Mouse (Mus musculus): Measurements from ENCODE around the gene Rpgrip1l. TPM values are rescaled to one million over a fixed set of nuclear protein-coding genes. Genes with fewer than 3 reads are reported as not detected.
A peak's percentile ranks its signal among the peaks of the same experiment; 100 is the strongest.

Gene Rpgrip1l
- total and polyA plus RNA-seq, 2 experiments from 2014 or later: 3.6 to 4.7 TPM

DNA sequence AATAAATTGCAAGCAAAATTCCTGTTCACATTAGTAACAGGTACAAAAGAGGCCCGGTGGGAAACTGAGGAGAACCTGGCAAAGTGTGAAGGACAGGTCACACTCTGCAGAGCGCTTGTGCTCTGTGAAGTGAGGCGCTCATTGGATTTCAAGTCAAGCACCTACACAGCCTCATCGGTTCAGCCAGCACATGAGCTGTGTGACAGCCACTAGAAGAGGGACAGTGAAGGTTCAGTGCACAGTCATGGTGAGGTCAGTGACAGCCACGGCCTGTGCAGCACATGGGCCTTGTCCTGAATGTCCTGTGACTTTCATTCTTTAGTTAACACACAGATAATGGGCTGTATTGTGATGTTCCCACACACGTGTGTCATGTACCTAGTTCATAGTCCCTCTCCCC lies 107.2 kb downstream of the Rpgrip1l start:
- WGBS: 47% methylated on average over 6 of the region's 6 CpGs
- H3K9ac ChIP-seq (replicated peaks; ENCODE audit: low read depth, low read length): no peak overlapping the region
- ATAC-seq (ENCODE audit: insufficient read depth, low read depth) (no peak), DNase-seq (ENCODE audit: low spot score) (no peak)
- no peaks in the 10 kb centered on the region for H3K27me3 ChIP-seq (ENCODE audit: control insufficient read depth, insufficient read depth, low read length)
- H3K27ac ChIP-seq (ENCODE audit: low read depth): no peak overlapping the region
- H3K36me3 ChIP-seq (replicated peaks; ENCODE audit: control insufficient read depth, insufficient read depth, low read length): no peaks in the 10 kb centered on the region
- H3K4me2 ChIP-seq (ENCODE audit: low read depth, low read length): no peak overlapping the region
- H3K4me1 ChIP-seq (ENCODE audit: control insufficient read depth, insufficient read depth): no peaks in the 10 kb centered on the region
- no peak for TF ChIP-seq CTCF (IDR thresholded peaks at IDR 0.05; ENCODE audit: low read depth)
- no peak for TF ChIP-seq EP300 (IDR thresholded peaks at IDR 0.05; ENCODE audit: low read depth)
- no peak overlapping the region for H3K4me3 ChIP-seq (ENCODE audit: low read depth, low read length)
- H3K9me3 ChIP-seq (replicated peaks; ENCODE audit: control insufficient read depth, low read length): no peaks in the 10 kb centered on the region

DNA sequence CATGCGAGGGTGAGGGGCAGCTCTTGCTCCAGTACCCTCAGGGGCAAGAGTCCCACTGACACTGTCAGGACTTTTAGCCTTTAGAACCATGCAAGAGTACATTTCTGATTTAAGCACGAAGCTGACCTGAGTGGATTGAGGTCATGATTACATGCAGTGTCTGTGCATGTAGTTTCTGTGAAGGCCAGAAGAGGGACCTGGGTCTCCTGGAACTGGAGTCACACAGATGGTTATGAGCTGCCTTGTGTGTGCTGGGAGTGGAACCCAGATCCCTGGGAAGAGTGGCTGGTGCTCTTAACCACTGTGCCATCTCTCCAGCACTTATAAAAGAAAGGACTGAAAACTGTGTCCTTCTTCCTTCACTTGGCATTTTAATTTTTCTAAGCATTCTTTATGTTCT lies 111.9 kb downstream of the Rpgrip1l start:
- Histone ChIP-seq H3K9me3 (replicated peaks; ENCODE audit: control insufficient read depth, low read length) (no peaks in the 10 kb centered on the region), H3K27ac (ENCODE audit: low read depth) (no peak overlapping the region), H3K4me3 (ENCODE audit: low read depth, low read length) (no peak overlapping the region), H3K36me3 (replicated peaks; ENCODE audit: control insufficient read depth, insufficient read depth, low read length) (no peaks in the 10 kb centered on the region), H3K27me3 (ENCODE audit: control insufficient read depth, insufficient read depth, low read length) (no peaks in the 10 kb centered on the region), H3K9ac (replicated peaks; ENCODE audit: low read depth, low read length) (no peak overlapping the region), H3K4me2 (ENCODE audit: low read depth, low read length) (no peak overlapping the region), H3K4me1 (ENCODE audit: control insufficient read depth, insufficient read depth) (peaks cover 4% of the 10 kb centered on the region; the same call in 1 of the 2 replicates)
- WGBS: 76% methylated on average over 2 of the region's 2 CpGs
- ATAC-seq (ENCODE audit: insufficient read depth, low read depth): no peak
- DNase-seq (ENCODE audit: low spot score): no peak
- TF ChIP-seq CTCF (IDR thresholded peaks at IDR 0.05; ENCODE audit: low read depth) (no peak), EP300 (IDR thresholded peaks at IDR 0.05; ENCODE audit: low read depth) (no peak)

DNA sequence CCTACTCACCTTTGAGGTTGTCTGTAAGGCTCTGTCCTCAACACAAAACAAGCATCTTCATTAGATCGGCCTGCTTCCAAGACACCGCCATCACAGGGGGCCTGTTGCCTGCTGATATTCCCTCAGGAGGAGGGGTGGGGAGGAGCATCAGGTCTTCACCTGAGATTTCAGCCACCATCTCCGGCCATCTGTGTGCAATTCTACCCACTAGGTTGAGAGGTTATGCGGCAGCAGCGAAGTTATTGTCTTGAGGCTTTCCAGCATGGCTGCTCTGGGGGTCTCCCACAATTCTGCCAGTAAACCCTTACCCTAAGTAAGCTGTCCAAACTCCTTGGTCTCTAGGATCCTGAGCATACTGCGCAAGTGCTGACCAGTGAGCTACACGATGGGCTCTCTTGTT lies 113.2 kb downstream of the Rpgrip1l start, which contains the start of gene Aktip:
Aktip (minus strand) TSS at position 101 of the 400 bp plus-strand sequence.
- Histone ChIP-seq H3K4me2 (ENCODE audit: low read depth, low read length) (no peak within 1 kb of the TSS), H3K27ac (ENCODE audit: low read depth) (no peak within 1 kb of the TSS), H3K27me3 (ENCODE audit: control insufficient read depth, insufficient read depth, low read length) (0 out of 2 replicates have a peak, but pooled peaks cover under 1% of the 10 kb centered on the region), H3K4me1 (ENCODE audit: control insufficient read depth, insufficient read depth) (peaks cover 4% of the 10 kb centered on the region; the same call in 1 of the 2 replicates), H3K9ac (replicated peaks; ENCODE audit: low read depth, low read length) (no peak within 1 kb of the TSS), H3K36me3 (replicated peaks; ENCODE audit: control insufficient read depth, insufficient read depth, low read length) (no peaks in the 10 kb centered on the region), H3K9me3 (replicated peaks; ENCODE audit: control insufficient read depth, low read length) (no peaks in the 10 kb centered on the region), H3K4me3 (ENCODE audit: low read depth, low read length) (no peak within 1 kb of the TSS)
- 92% methylated on average over 7 of the region's 7 CpGs for WGBS
- TF ChIP-seq CTCF (IDR thresholded peaks at IDR 0.05; ENCODE audit: low read depth): no peak
- no peak for TF ChIP-seq EP300 (IDR thresholded peaks at IDR 0.05; ENCODE audit: low read depth)
- DNase-seq (ENCODE audit: low spot score): no peak
- no peak for ATAC-seq (ENCODE audit: insufficient read depth, low read depth)

DNA sequence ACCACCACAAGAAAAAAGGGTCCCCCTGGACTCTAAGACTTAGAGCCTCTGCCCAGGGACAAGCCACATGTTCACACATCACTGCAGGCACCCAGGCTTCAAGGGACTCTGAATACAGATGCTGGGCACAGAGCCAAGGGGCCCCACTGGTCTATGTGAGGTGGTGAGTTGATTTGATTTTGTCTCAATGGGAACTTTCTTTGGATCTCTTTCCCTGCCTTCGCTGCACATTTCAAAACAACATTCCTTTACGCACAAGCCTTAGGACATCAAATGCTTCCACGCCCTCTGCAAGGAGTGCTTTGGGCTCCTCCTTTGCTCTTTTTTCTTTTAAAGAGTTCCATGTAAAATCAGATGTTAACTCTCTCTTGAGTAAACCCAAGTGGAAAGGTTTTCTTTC lies 115.0 kb downstream of the Rpgrip1l start:
- Histone ChIP-seq H3K4me2 (ENCODE audit: low read depth, low read length) (no peak overlapping the region), H3K27me3 (ENCODE audit: control insufficient read depth, insufficient read depth, low read length) (0 out of 2 replicates have a peak, but pooled peaks cover 4% of the 10 kb centered on the region), H3K4me1 (ENCODE audit: control insufficient read depth, insufficient read depth) (peaks cover 4% of the 10 kb centered on the region; the same call in 1 of the 2 replicates), H3K9ac (replicated peaks; ENCODE audit: low read depth, low read length) (no peak overlapping the region), H3K27ac (ENCODE audit: low read depth) (no peak overlapping the region), H3K9me3 (replicated peaks; ENCODE audit: control insufficient read depth, low read length) (no peaks in the 10 kb centered on the region), H3K36me3 (replicated peaks; ENCODE audit: control insufficient read depth, insufficient read depth, low read length) (no peaks in the 10 kb centered on the region), H3K4me3 (ENCODE audit: low read depth, low read length) (no peak overlapping the region)
- ATAC-seq (ENCODE audit: insufficient read depth, low read depth) (no peak), DNase-seq (ENCODE audit: low spot score) (no peak)
- WGBS: 42% methylated on average over 3 of the region's 3 CpGs
- TF ChIP-seq EP300 (IDR thresholded peaks at IDR 0.05; ENCODE audit: low read depth) (no peak), CTCF (IDR thresholded peaks at IDR 0.05; ENCODE audit: low read depth) (no peak)

DNA sequence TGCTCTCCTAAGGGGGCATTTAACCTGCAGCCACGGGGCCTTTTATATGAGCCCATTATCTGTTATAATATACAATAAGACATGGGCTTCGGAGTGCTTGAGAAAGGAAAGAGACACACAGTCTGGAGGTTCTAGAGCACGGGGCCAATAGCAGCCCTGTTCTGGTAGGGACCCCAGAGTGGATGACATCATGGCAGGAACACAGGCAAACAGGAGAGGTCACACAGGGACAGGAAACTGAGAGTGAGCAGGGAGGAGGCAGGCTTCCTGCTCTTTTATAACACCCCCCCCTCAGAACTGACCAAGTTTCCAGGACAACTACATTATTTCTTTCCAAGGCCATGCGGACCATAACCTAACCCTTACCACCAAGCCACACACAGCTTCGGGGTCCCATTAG lies 115.8 kb downstream of the Rpgrip1l start:
- Histone ChIP-seq H3K4me2 (ENCODE audit: low read depth, low read length) (no peak overlapping the region), H3K4me1 (ENCODE audit: control insufficient read depth, insufficient read depth) (peaks cover 4% of the 10 kb centered on the region; the same call in 1 of the 2 replicates), H3K27ac (ENCODE audit: low read depth) (no peak overlapping the region), H3K4me3 (ENCODE audit: low read depth, low read length) (no peak overlapping the region), H3K9me3 (replicated peaks; ENCODE audit: control insufficient read depth, low read length) (no peaks in the 10 kb centered on the region), H3K27me3 (ENCODE audit: control insufficient read depth, insufficient read depth, low read length) (0 out of 2 replicates have a peak, but pooled peaks cover 4% of the 10 kb centered on the region), H3K9ac (replicated peaks; ENCODE audit: low read depth, low read length) (no peak overlapping the region), H3K36me3 (replicated peaks; ENCODE audit: control insufficient read depth, insufficient read depth, low read length) (no peaks in the 10 kb centered on the region)
- DNase-seq (ENCODE audit: low spot score) (peak; percentile 9), ATAC-seq (ENCODE audit: insufficient read depth, low read depth) (peak; percentile 62)
- TF ChIP-seq CTCF (IDR thresholded peaks at IDR 0.05; ENCODE audit: low read depth): no peak
- TF ChIP-seq EP300 (IDR thresholded peaks at IDR 0.05; ENCODE audit: low read depth): no peak
- WGBS: 62% methylated on average over 5 of the region's 5 CpGs

DNA sequence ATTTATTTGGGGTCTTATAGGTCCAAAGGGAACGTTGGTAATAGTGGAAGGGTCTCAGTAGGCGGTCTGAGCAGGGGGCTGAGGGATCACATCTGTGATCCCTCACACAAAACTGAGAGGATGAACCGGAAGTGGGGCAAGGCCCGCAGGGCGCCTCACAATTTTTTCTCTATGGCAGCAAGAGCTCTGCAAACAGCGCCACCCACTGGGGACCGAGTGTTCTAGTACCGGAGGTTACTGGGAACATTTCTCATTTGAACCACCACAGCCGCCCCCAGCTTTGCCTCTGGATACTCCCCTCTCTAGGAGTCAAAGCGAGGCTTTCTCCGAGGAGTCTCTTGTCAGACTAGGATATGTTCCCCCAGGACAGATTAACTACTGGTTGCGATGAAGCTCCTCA lies 116.4 kb downstream of the Rpgrip1l start:
- H3K9me3 ChIP-seq (replicated peaks; ENCODE audit: control insufficient read depth, low read length): no peaks in the 10 kb centered on the region
- ATAC-seq (ENCODE audit: insufficient read depth, low read depth): no peak
- 0 out of 2 replicates have a peak, but pooled peaks cover 4% of the 10 kb centered on the region for H3K27me3 ChIP-seq (ENCODE audit: control insufficient read depth, insufficient read depth, low read length)
- H3K4me3 ChIP-seq (ENCODE audit: low read depth, low read length): no peak overlapping the region
- no peak for DNase-seq (ENCODE audit: low spot score)
- no peak overlapping the region for H3K4me2 ChIP-seq (ENCODE audit: low read depth, low read length)
- H3K4me1 ChIP-seq (ENCODE audit: control insufficient read depth, insufficient read depth): peaks cover 4% of the 10 kb centered on the region; the same call in 1 of the 2 replicates
- H3K27ac ChIP-seq (ENCODE audit: low read depth): no peak overlapping the region
- H3K9ac ChIP-seq (replicated peaks; ENCODE audit: low read depth, low read length): no peak overlapping the region
- TF ChIP-seq EP300 (IDR thresholded peaks at IDR 0.05; ENCODE audit: low read depth): no peak
- no peak for TF ChIP-seq CTCF (IDR thresholded peaks at IDR 0.05; ENCODE audit: low read depth)
- no peaks in the 10 kb centered on the region for H3K36me3 ChIP-seq (replicated peaks; ENCODE audit: control insufficient read depth, insufficient read depth, low read length)
- WGBS: 82% methylated on average over 12 of the region's 12 CpGs
